In genomic region chr14:13971644-13972234, GRCm38 (mm10) we compare ENCODE assay signal across 22 mouse cellular contexts. TPM values are rescaled to one million over a fixed set of nuclear protein-coding genes. Genes with fewer than 3 reads are reported as not detected.
DNase-seq lines count a peak whose midpoint lies in the region; ATAC-seq lines count a peak whose summit lies in the region.
"Had no signal": no experiment of that assay in that cellular context is flagged by ENCODE, and none has a peak within 500 bp of the region (broad histone marks: within the 10 kb centered on the region; RNA-seq: fewer than 3 reads in every experiment).

No protein-coding gene starts in this region.

- no peak overlapping the region for H3K4me2 ChIP-seq in liver, embryonic 12.5 days
- no peak overlapping the region for H3K4me2 ChIP-seq in liver, embryonic 11.5 days
- H3K4me2 ChIP-seq: embryonic facial prominence, embryonic 12.5 days; liver, embryonic 15.5 days had no signal

- no peaks in the 10 kb centered on the region for H3K9me3 ChIP-seq in liver, embryonic 12.5 days (replicated peaks)
- no peaks in the 10 kb centered on the region for H3K9me3 ChIP-seq in liver, embryonic 11.5 days (ENCODE audit: control insufficient read depth, low read length)
- H3K9me3 ChIP-seq in megakaryocyte, embryonic 14.5 days: no peaks in the 10 kb centered on the region
- H3K9me3 ChIP-seq in midbrain, embryonic 10.5 days (replicated peaks): no peaks in the 10 kb centered on the region
- H3K9me3 ChIP-seq: embryonic facial prominence, embryonic 12.5 days; liver, embryonic 15.5 days had no signal

- no peak overlapping the region for H3K9ac ChIP-seq in liver, embryonic 12.5 days
- H3K9ac ChIP-seq in liver, embryonic 11.5 days (ENCODE audit: low read depth, low read length): no peak overlapping the region
- H3K9ac ChIP-seq: embryonic facial prominence, embryonic 12.5 days; liver, embryonic 15.5 days had no signal

- peaks cover 11% of the 10 kb centered on the region for H3K4me1 ChIP-seq in liver, embryonic 12.5 days
- H3K4me1 ChIP-seq in liver, embryonic 11.5 days (replicated peaks; ENCODE audit: control insufficient read depth, insufficient read depth, low read length): no peaks in the 10 kb centered on the region
- H3K4me1 ChIP-seq in megakaryocyte, embryonic 14.5 days: peaks cover 13% of the 10 kb centered on the region
- H3K4me1 ChIP-seq in midbrain, embryonic 10.5 days: 0 out of 2 replicates have a peak, but pooled peaks cover 4% of the 10 kb centered on the region
- H3K4me1 ChIP-seq: embryonic facial prominence, embryonic 12.5 days had no signal

- ATAC-seq in frontal cortex, adult (ENCODE audit: low TSS enrichment): peak; percentile 67
- peak; percentile 27; the same call in 1 of the 2 replicates for ATAC-seq in liver, embryonic 12.5 days
- ATAC-seq in liver, embryonic 11.5 days (replicated peaks; ENCODE audit: low FRiP score): no peak
- ATAC-seq in common myeloid progenitor, adult 5-6 weeks (replicated peaks; ENCODE audit: low read depth, poor library complexity, severe bottlenecking): peak; percentile 89

- no peak overlapping the region for H3K4me3 ChIP-seq in liver, embryonic 12.5 days
- H3K4me3 ChIP-seq in liver, embryonic 11.5 days (ENCODE audit: low read depth, low read length): no peak overlapping the region
- H3K4me3 ChIP-seq in megakaryocyte, embryonic 14.5 days (replicated peaks): peak overlapping the region; percentile 44
- H3K4me3 ChIP-seq in midbrain, embryonic 10.5 days: no peak overlapping the region
- H3K4me3 ChIP-seq: embryonic facial prominence, embryonic 12.5 days; liver, embryonic 15.5 days; myocyte had no signal

- no peak overlapping the region for H3K27ac ChIP-seq in liver, embryonic 12.5 days
- H3K27ac ChIP-seq in liver, embryonic 11.5 days (ENCODE audit: low read depth, low read length): no peak overlapping the region
- H3K27ac ChIP-seq in midbrain, embryonic 10.5 days (replicated peaks): no peak overlapping the region
- H3K27ac ChIP-seq: embryonic facial prominence, embryonic 12.5 days; liver, embryonic 15.5 days had no signal

- H3K36me3 ChIP-seq in liver, embryonic 12.5 days: no peaks in the 10 kb centered on the region
- H3K36me3 ChIP-seq in liver, embryonic 11.5 days (ENCODE audit: control insufficient read depth, insufficient read depth, low read length): no peaks in the 10 kb centered on the region
- H3K36me3 ChIP-seq in megakaryocyte, embryonic 14.5 days (replicated peaks; ENCODE audit: low read length): peaks cover 3% of the 10 kb centered on the region
- H3K36me3 ChIP-seq in midbrain, embryonic 10.5 days: no peaks in the 10 kb centered on the region
- H3K36me3 ChIP-seq: embryonic facial prominence, embryonic 12.5 days; liver, embryonic 15.5 days had no signal

- no peak for DNase-seq in frontal cortex, adult 2 months (ENCODE audit: extremely low spot score in 1 of 2, low spot score in 1 of 2)
- DNase-seq in liver, embryonic 11.5 days (ENCODE audit: low spot score): no peak
- DNase-seq in spleen, postnatal 10 days (ENCODE audit: low spot score in 2 of 2): no peak
- DNase-seq in midbrain, embryonic 10.5 days (ENCODE audit: low spot score): no peak
- DNase-seq: adrenal gland, postnatal 14 days; cerebellum, adult 2 months; left cerebral cortex, postnatal 4 days; lung, postnatal 14 days; midbrain, embryonic 14.5 days; thymus, postnatal 14 days had no signal

- no peaks in the 10 kb centered on the region for H3K27me3 ChIP-seq in liver, embryonic 12.5 days (replicated peaks)
- no peaks in the 10 kb centered on the region for H3K27me3 ChIP-seq in liver, embryonic 11.5 days (replicated peaks; ENCODE audit: control insufficient read depth, insufficient read depth, low read length)
- H3K27me3 ChIP-seq in megakaryocyte, embryonic 14.5 days (replicated peaks): no peaks in the 10 kb centered on the region
- H3K27me3 ChIP-seq in midbrain, embryonic 10.5 days (ENCODE audit: low read depth, poor library complexity, severe bottlenecking): no peaks in the 10 kb centered on the region
- H3K27me3 ChIP-seq: embryonic facial prominence, embryonic 12.5 days; liver, embryonic 15.5 days had no signal

- 33% methylated on average over 6 of the region's 6 CpGs for WGBS in liver, embryonic 12.5 days (ENCODE audit: insufficient replicate concordance)
- 42% methylated on average over 6 of the region's 6 CpGs for WGBS in liver, embryonic 11.5 days
- whole genome bisulfite sequencing in midbrain, embryonic 10.5 days: 55% methylated on average over 6 of the region's 6 CpGs

RNA-seq across cellular contexts. Expression of gene Thoc7, which starts 10.1 kb away (rescaled TPM):
- polyA plus RNA-seq in frontal cortex, adult 2 months (2012; rRNA removed): 98.9 and 104 TPM in 2 replicates
- 116 TPM in 2 replicates for polyA plus RNA-seq in liver, embryonic 12.5 days (2016; fragmentation: Nextera tagmentation; extraction: Ambion mirVana)
- polyA plus RNA-seq in liver, embryonic 11.5 days (2014; fragmentation: Nextera tagmentation; extraction: Ambion mirVana): 178 and 191 TPM in 2 replicates
- 254 and 263 TPM in 2 replicates for total RNA-seq in common myeloid progenitor, adult 5-6 weeks (2017)
- polyA plus RNA-seq in megakaryocyte, embryonic 14.5 days (2012; ENCODE audit: insufficient read depth, low replicate concordance): 3.6 and 9.6 TPM in 2 replicates
- 231 and 235 TPM in 2 replicates for polyA plus RNA-seq in midbrain, embryonic 10.5 days (2016; fragmentation: Nextera tagmentation; extraction: Ambion mirVana)

RNA-seq across cellular contexts. Expression of gene Atxn7, which starts 10.5 kb away (rescaled TPM):
- polyA plus RNA-seq in frontal cortex, adult 2 months (2012; rRNA removed): 23.8 and 27.3 TPM in 2 replicates
- 2.0 and 2.5 TPM in 2 replicates for polyA plus RNA-seq in liver, embryonic 12.5 days (2016; fragmentation: Nextera tagmentation; extraction: Ambion mirVana)
- 3.0 and 4.0 TPM in 2 replicates for polyA plus RNA-seq in liver, embryonic 11.5 days (2014; fragmentation: Nextera tagmentation; extraction: Ambion mirVana)
- 19.3 and 30.0 TPM in 2 replicates for total RNA-seq in common myeloid progenitor, adult 5-6 weeks (2017)
- 2.3 TPM in 1 of 2 replicates, not detected in the other for polyA plus RNA-seq in megakaryocyte, embryonic 14.5 days (2012; ENCODE audit: insufficient read depth, low replicate concordance)
- polyA plus RNA-seq in midbrain, embryonic 10.5 days (2016; fragmentation: Nextera tagmentation; extraction: Ambion mirVana): 3.5 and 3.6 TPM in 2 replicates

RNA-seq across cellular contexts. Expression of gene Gm281, which starts 57.5 kb away (rescaled TPM):
- polyA plus RNA-seq in frontal cortex, adult 2 months (2012; rRNA removed): not detected in 2 replicates
- not detected in 2 replicates for polyA plus RNA-seq in liver, embryonic 12.5 days (2016; fragmentation: Nextera tagmentation; extraction: Ambion mirVana)
- polyA plus RNA-seq in liver, embryonic 11.5 days (2014; fragmentation: Nextera tagmentation; extraction: Ambion mirVana): not detected in 2 replicates
- not detected in 2 replicates for total RNA-seq in common myeloid progenitor, adult 5-6 weeks (2017)
- polyA plus RNA-seq in megakaryocyte, embryonic 14.5 days (2012; ENCODE audit: insufficient read depth, low replicate concordance): not detected in 2 replicates
- not detected in 2 replicates for polyA plus RNA-seq in midbrain, embryonic 10.5 days (2016; fragmentation: Nextera tagmentation; extraction: Ambion mirVana)
- total RNA-seq: adrenal gland, postnatal 14 days; gastrocnemius, adult 18-20 months; layer of hippocampus, postnatal 25 days; left cerebral cortex, postnatal 4 days had no signal
- polyA plus RNA-seq: cerebellum, adult 2 months; embryonic facial prominence, embryonic 12.5 days; heart, embryonic 14.5 days; kidney, embryonic 14.5 days; liver, embryonic 15.5 days; midbrain, embryonic 14.5 days; myocyte; spleen, adult 2 months had no signal
